Mouse (Mus musculus): ENCODE measurements around the gene Sdc1. TPM values are rescaled to one million over a fixed set of nuclear protein-coding genes. Genes with fewer than 3 reads are reported as not detected.

The Sdc1 gene
- total and polyA plus RNA-seq, 3 experiments: 4.8 to 11.0 (median 5.7) TPM

DNA sequence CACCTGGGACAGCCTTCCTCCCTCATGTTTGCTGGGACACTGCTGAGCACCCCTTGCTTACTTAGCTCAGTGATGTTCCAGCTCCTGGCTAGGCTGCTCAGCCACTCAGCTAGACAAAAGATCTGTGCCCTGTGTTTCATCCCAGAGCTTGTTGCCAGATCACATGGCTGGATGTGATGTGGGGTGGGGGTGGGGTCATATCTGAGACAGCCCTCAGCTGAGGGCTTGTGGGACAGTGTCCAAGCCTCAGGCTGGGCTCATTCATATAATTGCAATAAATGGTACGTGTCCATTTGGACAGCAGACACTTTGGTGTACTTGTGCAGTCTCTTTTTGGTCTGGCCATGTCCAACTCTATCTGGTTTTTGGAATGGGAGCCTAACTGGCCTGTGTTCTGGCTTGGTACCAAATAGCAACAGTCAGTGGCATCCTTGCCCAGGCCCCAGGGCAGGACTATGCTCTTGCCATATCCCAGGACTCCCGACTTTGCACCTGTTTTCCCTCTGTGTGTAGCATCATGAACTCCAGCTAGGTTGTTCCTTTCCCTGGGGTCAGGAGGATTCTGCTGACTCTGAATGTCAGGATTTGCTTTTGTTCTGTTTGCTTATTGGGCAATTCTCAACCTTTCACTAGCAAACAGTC is 22.4 kb downstream of the Sdc1 start:
- WGBS: 73% methylated on average over 2 of the region's 2 CpGs
- TF ChIP-seq POLR2A (IDR thresholded peaks at IDR 0.05; ENCODE audit: insufficient read depth, low read depth, low read length) (no peak), CTCF (IDR thresholded peaks at IDR 0.05) (no peak), EP300 (IDR thresholded peaks at IDR 0.05; ENCODE audit: insufficient read depth, low read depth, low read length) (no peak)
- H3K27ac ChIP-seq: no peak overlapping the region
- H3K4me3 ChIP-seq: no peak overlapping the region
- H3K27me3 ChIP-seq (ENCODE audit: control insufficient read depth, insufficient read depth, low read length): no peaks in the 10 kb centered on the region
- H3K9ac ChIP-seq (ENCODE audit: low read depth, low read length): no peak overlapping the region
- H3K4me1 ChIP-seq (ENCODE audit: control insufficient read depth, insufficient read depth, low read length): no peaks in the 10 kb centered on the region; the same call in 1 of the 2 replicates
- H3K36me3 ChIP-seq (ENCODE audit: control insufficient read depth, insufficient read depth, low read length): no peaks in the 10 kb centered on the region
- DNase-seq: no peak
- H3K79me2 ChIP-seq (replicated peaks; ENCODE audit: control insufficient read depth, insufficient read depth, low read length): no peaks in the 10 kb centered on the region
- intact Hi-C loops (cut with DNase I): no loop called here

GRCm38 (mm10) chr12:8797936-8798335 is 26.8 kb downstream of the Sdc1 start:
- Histone ChIP-seq H3K36me3 (ENCODE audit: control insufficient read depth, insufficient read depth, low read length) (no peaks in the 10 kb centered on the region), H3K27ac (no peak overlapping the region), H3K27me3 (ENCODE audit: control insufficient read depth, insufficient read depth, low read length) (no peaks in the 10 kb centered on the region), H3K79me2 (replicated peaks; ENCODE audit: control insufficient read depth, insufficient read depth, low read length) (no peaks in the 10 kb centered on the region), H3K4me3 (no peak overlapping the region), H3K4me1 (ENCODE audit: control insufficient read depth, insufficient read depth, low read length) (peaks cover 2% of the 10 kb centered on the region), H3K9ac (ENCODE audit: low read depth, low read length) (no peak overlapping the region)
- intact Hi-C loops (cut with DNase I): no loop called here
- TF ChIP-seq EP300 (IDR thresholded peaks at IDR 0.05; ENCODE audit: insufficient read depth, low read depth, low read length) (no peak), CTCF (IDR thresholded peaks at IDR 0.05) (no peak), POLR2A (IDR thresholded peaks at IDR 0.05; ENCODE audit: insufficient read depth, low read depth, low read length) (no peak)
- DNase-seq: no peak
- WGBS: 93% methylated on average over 7 of the region's 7 CpGs

DNA sequence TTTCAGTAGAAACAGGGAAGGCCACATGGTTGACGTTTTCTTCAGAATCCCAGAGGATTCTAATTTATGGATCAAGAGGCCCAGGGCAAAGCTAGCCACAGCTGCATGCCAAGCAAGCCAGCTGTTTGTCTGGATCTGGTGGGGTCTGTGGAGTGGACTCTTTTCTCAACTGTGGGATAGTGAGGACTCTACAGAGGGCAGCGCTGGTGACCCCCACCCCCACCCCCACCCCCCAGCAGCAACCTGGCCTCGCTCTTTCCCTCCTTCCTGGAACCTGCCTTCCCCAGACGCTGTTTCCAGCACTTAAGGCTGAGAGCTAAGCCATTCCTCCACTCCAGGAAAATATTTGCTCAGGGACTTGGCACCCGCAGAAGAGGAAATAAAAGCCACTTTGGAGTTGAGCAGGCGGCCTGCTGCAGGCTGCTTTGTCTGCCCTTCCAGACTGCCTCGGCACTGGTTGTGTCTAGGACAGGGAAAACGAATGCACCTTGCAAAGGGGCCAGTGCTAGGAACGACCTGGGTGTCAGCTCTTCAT is 27.4 kb downstream of the Sdc1 start:
- Histone ChIP-seq H3K27me3 (ENCODE audit: control insufficient read depth, insufficient read depth, low read length) (no peaks in the 10 kb centered on the region), H3K27ac (no peak overlapping the region; the same call in 1 of the 2 replicates), H3K9ac (ENCODE audit: low read depth, low read length) (no peak overlapping the region), H3K79me2 (replicated peaks; ENCODE audit: control insufficient read depth, insufficient read depth, low read length) (no peaks in the 10 kb centered on the region), H3K36me3 (ENCODE audit: control insufficient read depth, insufficient read depth, low read length) (no peaks in the 10 kb centered on the region), H3K4me3 (no peak overlapping the region), H3K4me1 (ENCODE audit: control insufficient read depth, insufficient read depth, low read length) (peaks cover 2% of the 10 kb centered on the region; the same call in 1 of the 2 replicates)
- 42% methylated on average over 9 of the region's 9 CpGs for WGBS
- no peak for TF ChIP-seq EP300 (IDR thresholded peaks at IDR 0.05; ENCODE audit: insufficient read depth, low read depth, low read length)
- no peak for TF ChIP-seq POLR2A (IDR thresholded peaks at IDR 0.05; ENCODE audit: insufficient read depth, low read depth, low read length)
- no peak for TF ChIP-seq CTCF (IDR thresholded peaks at IDR 0.05)
- intact Hi-C loops (cut with DNase I): no loop called here
- peak in 1 of 2 experiments; percentile 33 for DNase-seq

- Histone ChIP-seq H3K4me3 (no peak overlapping the region), H3K27me3 (ENCODE audit: control insufficient read depth, insufficient read depth, low read length) (no peaks in the 10 kb centered on the region), H3K27ac (no peak overlapping the region), H3K4me1 (ENCODE audit: control insufficient read depth, insufficient read depth, low read length) (peaks cover 2% of the 10 kb centered on the region; the same call in 1 of the 2 replicates), H3K9ac (ENCODE audit: low read depth, low read length) (no peak overlapping the region), H3K36me3 (ENCODE audit: control insufficient read depth, insufficient read depth, low read length) (no peaks in the 10 kb centered on the region), H3K79me2 (replicated peaks; ENCODE audit: control insufficient read depth, insufficient read depth, low read length) (no peaks in the 10 kb centered on the region)
- WGBS: 73% methylated on average over 10 of the region's 10 CpGs
- no peak for DNase-seq
- TF ChIP-seq CTCF (IDR thresholded peaks at IDR 0.05): no peak
- TF ChIP-seq EP300 (IDR thresholded peaks at IDR 0.05; ENCODE audit: insufficient read depth, low read depth, low read length): no peak
- intact Hi-C loops (cut with DNase I): no loop called here
Observed at GRCm38 (mm10) chr12:8803421-8804076, 32.4 kb downstream of the Sdc1 start.

GRCm38 (mm10) chr12:8804077-8804456 is 32.9 kb downstream of the Sdc1 start:
- no peak for TF ChIP-seq EP300 (IDR thresholded peaks at IDR 0.05; ENCODE audit: insufficient read depth, low read depth, low read length)
- no peak for TF ChIP-seq CTCF (IDR thresholded peaks at IDR 0.05)
- TF ChIP-seq POLR2A (IDR thresholded peaks at IDR 0.05; ENCODE audit: insufficient read depth, low read depth, low read length): no peak
- no peaks in the 10 kb centered on the region for H3K4me1 ChIP-seq (ENCODE audit: control insufficient read depth, insufficient read depth, low read length)
- WGBS: 63% methylated on average over 3 of the region's 3 CpGs

More at GRCm38 (mm10) chr12:8804077-8804456, 32.9 kb downstream of the Sdc1 start:
- Histone ChIP-seq H3K27ac (no peak overlapping the region), H3K27me3 (ENCODE audit: control insufficient read depth, insufficient read depth, low read length) (no peaks in the 10 kb centered on the region), H3K36me3 (ENCODE audit: control insufficient read depth, insufficient read depth, low read length) (no peaks in the 10 kb centered on the region), H3K4me3 (no peak overlapping the region), H3K79me2 (replicated peaks; ENCODE audit: control insufficient read depth, insufficient read depth, low read length) (no peaks in the 10 kb centered on the region), H3K9ac (ENCODE audit: low read depth, low read length) (no peak overlapping the region)
- no peak for DNase-seq
- intact Hi-C loops (cut with DNase I): no loop called here
